Mouse (Mus musculus) stomach, postnatal 0 days (tissue): Measurements from ENCODE around the gene Psmb3.

ENCODE experiments used
- CTCF ChIP-seq: IDR thresholded peaks from 2 replicates; pipeline ENCODE4 v1.5.1; 2016; ENCODE audit warnings: antibody characterized with exemption, low read depth, mild to moderate bottlenecking, moderate library complexity
- EP300 ChIP-seq: optimal IDR thresholded peaks from 2 replicates; pipeline ENCODE3; 2016; ENCODE audit warnings: antibody characterized with exemption

DNA sequence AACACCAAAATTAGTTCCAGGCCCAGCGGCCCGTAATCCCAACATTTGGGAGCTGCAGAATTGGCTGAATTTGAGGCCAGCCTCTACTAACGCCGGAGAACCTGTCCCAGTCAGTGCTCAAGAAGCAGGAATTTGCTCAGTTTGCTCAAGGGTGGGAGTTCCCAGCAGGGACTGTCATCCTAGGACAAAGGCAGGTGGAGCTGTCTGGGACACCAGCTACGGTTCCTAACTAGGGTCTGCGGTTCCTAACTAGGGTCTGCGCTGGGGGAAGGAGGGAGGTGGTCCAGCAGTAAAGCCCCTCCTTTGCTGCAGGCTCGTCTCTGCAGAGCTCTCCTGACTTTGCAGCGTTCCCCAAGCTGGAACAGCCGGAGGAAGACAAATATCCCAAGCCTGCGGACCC lies 30.1 kb upstream of the Psmb3 start:
- TF ChIP-seq CTCF: no peak
- no peak for TF ChIP-seq EP300
